Mouse (Mus musculus): ENCODE results near the gene Ugt2b34. TPM values are rescaled to one million over a fixed set of nuclear protein-coding genes. Genes with fewer than 3 reads are reported as not detected.
"Not testable (repeated sequence)": the region's sequence is repeated elsewhere in the genome, so short reads cannot be mapped to it uniquely, and the experiment has no call there.

Gene Ugt2b34
- polyA plus RNA-seq, 1 experiment from 2014 or later: not detected

GRCm38 (mm10) chr5:86857682-86858081 lies 49.1 kb downstream of the Ugt2b34 start:
- no peak overlapping the region for H3K4me2 ChIP-seq
- no peak for ATAC-seq
- H3K36me3 ChIP-seq (ENCODE audit: poor library complexity, severe bottlenecking): no peaks in the 10 kb centered on the region
- H3K4me1 ChIP-seq: no peaks in the 10 kb centered on the region
- no peaks in the 10 kb centered on the region for H3K9me3 ChIP-seq (replicated peaks)
- H3K27ac ChIP-seq: no peak overlapping the region
- no peak overlapping the region for H3K9ac ChIP-seq
- WGBS: 5% methylated on average over 1 of the region's 1 CpGs
- no peaks in the 10 kb centered on the region for H3K27me3 ChIP-seq
- no peak overlapping the region for H3K4me3 ChIP-seq

DNA sequence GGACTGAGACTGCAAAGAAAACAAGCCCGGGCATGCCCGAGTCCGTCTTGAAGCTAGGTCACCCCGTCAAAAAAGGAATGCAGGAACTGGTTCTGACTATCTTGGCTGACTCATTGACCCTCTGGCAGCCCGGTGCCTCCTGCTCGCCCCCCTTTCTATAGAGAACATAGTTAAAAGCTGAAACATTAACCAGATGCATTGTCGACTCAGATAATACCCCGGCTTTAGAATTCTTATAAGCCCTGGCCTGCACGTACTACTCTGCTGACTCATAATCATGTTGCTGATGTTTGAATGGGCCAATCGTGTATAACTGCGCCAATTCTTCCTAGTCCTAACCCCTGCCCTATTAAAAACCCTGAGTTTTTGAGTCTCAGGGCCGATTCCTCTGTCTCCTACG lies 50.2 kb downstream of the Ugt2b34 start:
- H3K36me3 ChIP-seq (ENCODE audit: poor library complexity, severe bottlenecking); H3K27me3 ChIP-seq; H3K9ac ChIP-seq; H3K4me1 ChIP-seq; ATAC-seq; H3K4me2 ChIP-seq; H3K9me3 ChIP-seq (replicated peaks); H3K27ac ChIP-seq; H3K4me3 ChIP-seq: not testable (repeated sequence)
- WGBS: 81% methylated on average over 13 of the region's 13 CpGs

DNA sequence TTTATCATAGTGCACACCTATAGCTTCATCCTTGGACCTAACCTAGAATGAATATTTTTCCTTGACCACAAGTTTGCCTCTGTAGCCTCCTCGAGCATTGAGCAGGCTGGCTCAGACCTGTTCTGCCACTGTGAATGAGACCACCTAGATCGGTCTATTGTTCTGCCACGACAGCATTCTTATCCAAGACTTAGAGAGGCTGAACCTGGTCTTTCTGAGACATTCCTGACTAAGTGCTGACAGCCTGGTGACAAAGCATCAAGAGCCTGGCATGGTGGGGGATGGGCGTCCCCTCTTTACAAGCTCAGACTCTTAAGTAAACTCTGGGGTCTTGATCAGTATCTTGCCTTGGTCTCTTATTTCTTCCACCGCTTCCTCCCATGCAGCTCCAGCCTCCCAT lies 55.1 kb downstream of the Ugt2b34 start:
- Histone ChIP-seq H3K4me3 (no peak overlapping the region), H3K4me1 (no peaks in the 10 kb centered on the region), H3K27me3 (no peaks in the 10 kb centered on the region), H3K9ac (no peak overlapping the region), H3K27ac (no peak overlapping the region), H3K9me3 (replicated peaks) (no peaks in the 10 kb centered on the region), H3K4me2 (no peak overlapping the region), H3K36me3 (ENCODE audit: poor library complexity, severe bottlenecking) (no peaks in the 10 kb centered on the region)
- 47% methylated on average over 5 of the region's 5 CpGs for WGBS
- no peak for ATAC-seq

DNA sequence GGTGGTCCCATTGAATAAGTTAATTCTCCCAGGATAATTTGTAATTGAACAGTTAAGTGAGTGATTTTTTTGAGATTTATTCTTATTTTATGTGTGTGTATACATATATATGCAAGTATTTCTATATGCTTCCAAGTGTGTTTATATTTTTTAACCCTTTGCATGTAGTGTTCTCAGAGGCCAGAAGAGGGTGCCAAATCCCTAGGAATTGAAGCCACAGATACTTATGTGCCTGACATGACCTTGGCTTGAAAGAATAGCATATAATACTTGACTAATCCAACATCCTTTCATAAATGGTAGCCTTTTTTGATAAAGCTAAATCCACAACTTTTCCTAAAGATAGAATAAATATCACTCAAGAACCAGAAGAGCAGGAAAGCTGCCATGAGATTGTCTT lies 56.6 kb downstream of the Ugt2b34 start:
- no peak overlapping the region for H3K4me2 ChIP-seq
- no peaks in the 10 kb centered on the region for H3K36me3 ChIP-seq (ENCODE audit: poor library complexity, severe bottlenecking)
- H3K4me1 ChIP-seq: no peaks in the 10 kb centered on the region
- H3K9ac ChIP-seq: no peak overlapping the region
- H3K4me3 ChIP-seq: no peak overlapping the region
- no peaks in the 10 kb centered on the region for H3K9me3 ChIP-seq (replicated peaks)
- no peaks in the 10 kb centered on the region for H3K27me3 ChIP-seq
- 0 out of 2 replicates have a peak, but pooled peaks have one; percentile 53 for ATAC-seq
- no peak overlapping the region for H3K27ac ChIP-seq

DNA sequence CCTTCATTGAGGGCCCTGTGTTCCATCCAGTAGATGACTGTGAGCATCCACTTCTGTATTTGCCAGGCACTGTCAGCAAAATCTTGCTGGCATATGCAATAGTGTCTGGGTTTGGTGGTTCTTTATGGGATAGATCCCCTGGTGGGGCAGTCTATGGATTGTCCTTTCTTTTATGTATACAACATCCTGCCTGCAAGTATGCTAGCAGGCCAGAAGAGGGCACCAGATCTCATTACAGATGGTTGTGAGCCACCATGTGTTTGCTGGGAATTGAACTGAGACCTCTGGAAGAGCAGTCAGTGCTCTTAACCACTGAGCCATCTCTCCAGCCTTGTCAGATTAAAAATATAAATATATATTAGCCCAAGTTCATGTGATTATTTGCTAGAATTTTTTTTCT lies 65.5 kb downstream of the Ugt2b34 start:
- H3K36me3 ChIP-seq (ENCODE audit: poor library complexity, severe bottlenecking); ATAC-seq; H3K4me2 ChIP-seq; H3K9ac ChIP-seq; H3K27me3 ChIP-seq; H3K9me3 ChIP-seq (replicated peaks); H3K4me3 ChIP-seq; H3K4me1 ChIP-seq; H3K27ac ChIP-seq: not testable (repeated sequence)

DNA sequence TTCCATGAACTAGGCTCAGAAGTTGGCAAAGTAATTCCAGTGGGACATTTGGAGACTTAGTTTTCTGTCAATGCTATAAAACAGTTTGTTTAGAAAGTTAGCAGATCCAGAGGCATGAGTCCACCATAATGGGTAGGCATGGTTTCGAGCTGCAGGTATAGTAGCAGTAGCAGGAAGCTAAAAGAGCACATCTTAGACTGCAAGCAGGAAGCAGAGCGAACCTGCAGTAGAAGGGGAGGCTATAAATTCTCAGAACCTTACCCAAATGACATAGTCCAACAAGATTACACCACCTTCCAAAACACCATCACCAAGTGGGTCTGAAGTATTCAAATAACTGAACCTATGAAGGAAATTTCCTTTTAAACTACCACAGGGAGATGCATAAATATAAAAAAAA lies 66.5 kb downstream of the Ugt2b34 start:
- H3K4me1 ChIP-seq: no peaks in the 10 kb centered on the region
- no peak overlapping the region for H3K4me3 ChIP-seq
- H3K36me3 ChIP-seq (ENCODE audit: poor library complexity, severe bottlenecking): peaks cover 18% of the 10 kb centered on the region
- no peak overlapping the region for H3K4me2 ChIP-seq
- H3K9me3 ChIP-seq (replicated peaks): no peaks in the 10 kb centered on the region; the same call in 1 of the 2 replicates
- H3K27ac ChIP-seq: no peak overlapping the region
- ATAC-seq: no peak
- 98% methylated on average over 2 of the region's 2 CpGs for WGBS
- H3K27me3 ChIP-seq: no peaks in the 10 kb centered on the region
- H3K9ac ChIP-seq: no peak overlapping the region

Other genes starting within 250 kb of the Ugt2b34 start
- gene Tmprss11b, start 230.6 kb downstream of the Ugt2b34 start, polyA plus RNA-seq (2015; fragmentation: Nextera tagmentation; extraction: Ambion mirVana): not detected in 2 replicates
- not detected in 2 replicates for gene Tmprss11e, start 161.1 kb downstream of the Ugt2b34 start, polyA plus RNA-seq (2015; fragmentation: Nextera tagmentation; extraction: Ambion mirVana)
- 44.6 and 47.0 TPM in 2 replicates for gene Ythdc1, start 102.7 kb downstream of the Ugt2b34 start, polyA plus RNA-seq (2015; fragmentation: Nextera tagmentation; extraction: Ambion mirVana)
- not detected in 2 replicates for gene Ugt2b1, start 19.6 kb upstream of the Ugt2b34 start, polyA plus RNA-seq (2015; fragmentation: Nextera tagmentation; extraction: Ambion mirVana)
- not detected in 2 replicates for gene Ugt2b35, start 93.9 kb upstream of the Ugt2b34 start, polyA plus RNA-seq (2015; fragmentation: Nextera tagmentation; extraction: Ambion mirVana)
- not detected in 2 replicates for gene Ugt2b36, start 185.6 kb upstream of the Ugt2b34 start, polyA plus RNA-seq (2015; fragmentation: Nextera tagmentation; extraction: Ambion mirVana)
- gene Ugt2b5, start 233.4 kb upstream of the Ugt2b34 start, polyA plus RNA-seq (2015; fragmentation: Nextera tagmentation; extraction: Ambion mirVana): 0.09 TPM in 1 of 2 replicates, not detected in the other

Measured in forebrain, embryonic 13.5 days (tissue).